Mouse (Mus musculus) intestine, embryonic 15.5 days (tissue): ENCODE measurements around the gene Cnih2. TPM values are rescaled to one million over a fixed set of nuclear protein-coding genes. Genes with fewer than 3 reads are reported as not detected.

Experiments
- ATAC-seq: fragments of 200-750 bp; cut with Nextera tagmentation; 2 replicates; pipeline ENCODE4 v1.8.0; 2017; ENCODE audit warnings: moderate TSS enrichment, moderate library complexity
- H3K27ac ChIP-seq: fragments of 300-500 bp; sonication (generic); 2 replicates; pipeline ENCODE4 v1.5.1; 2015; ENCODE audit warnings: mild to moderate bottlenecking, inconsistent platforms
- H3K27me3 ChIP-seq: fragments of 300-500 bp; sonication (generic); replicated peaks from 2 replicates; pipeline ENCODE4 v1.6.1; 2015; ENCODE audit warnings: inconsistent platforms
- H3K36me3 ChIP-seq: fragments of 300-500 bp; sonication (generic); 2 replicates; pipeline ENCODE4 v1.6.1; 2015; ENCODE audit warnings: inconsistent platforms
- H3K4me1 ChIP-seq: fragments of 300-500 bp; sonication (generic); replicated peaks from 2 replicates; pipeline ENCODE4 v1.6.1; 2015; ENCODE audit warnings: inconsistent platforms
- H3K4me2 ChIP-seq: fragments of 300-500 bp; sonication (generic); replicated peaks from 2 replicates; pipeline ENCODE4 v1.6.1; 2015; ENCODE audit warnings: mild to moderate bottlenecking, inconsistent platforms
- H3K4me3 ChIP-seq: fragments of 300-500 bp; sonication (generic); replicated peaks from 2 replicates; pipeline ENCODE4 v1.5.1; 2015; ENCODE audit warnings: inconsistent platforms
- H3K9ac ChIP-seq: fragments of 300-500 bp; sonication (generic); 2 replicates; pipeline ENCODE4 v1.6.1; 2015; ENCODE audit warnings: inconsistent platforms
- H3K9me3 ChIP-seq: fragments of 300-500 bp; sonication (generic); 2 replicates; pipeline ENCODE4 v1.6.1; 2016; ENCODE audit warnings: inconsistent platforms
- WGBS: fragments of 180-500 bp; shearing (Covaris S2); methylation state at CpG from one replicate; pipeline ENCODE4 v1.1.7; 2015; 5-methylcytosine and 5-hydroxymethylcytosine counted together
- polyA plus RNA-seq: library from polyadenylated mRNA; unstranded; fragments of >200 nt; fragmentation: Nextera tagmentation; extraction: Ambion mirVana; gene quantifications from 2 replicates; pipeline ENCODE4 v1.2.1, GENCODE M21; 2015

The Cnih2 gene
- polyA plus RNA-seq, 1 experiment from 2014 or later = 12.7 TPM

GRCm38 (mm10) chr19:5072389-5073019, 25.8 kb downstream of the Cnih2 start:
- 2% methylated on average over 20 of the region's 20 CpGs for WGBS
- Histone ChIP-seq H3K27me3 (peaks cover 21% of the 10 kb centered on the region), H3K27ac (peak overlapping the region; percentile 88), H3K4me1 (peaks cover 49% of the 10 kb centered on the region), H3K4me3 (peak overlapping the region; percentile 55), H3K36me3 (no peaks in the 10 kb centered on the region), H3K4me2 (peak overlapping the region; percentile 90), H3K9ac (no peak overlapping the region), H3K9me3 (no peaks in the 10 kb centered on the region)
- peak; percentile 36 for ATAC-seq

- Histone ChIP-seq H3K9me3 (no peaks in the 10 kb centered on the region), H3K9ac (peak overlapping the region; percentile 48), H3K36me3 (no peaks in the 10 kb centered on the region), H3K4me2 (peak overlapping the region; percentile 90), H3K27ac (peak overlapping the region; percentile 88), H3K27me3 (peaks cover 21% of the 10 kb centered on the region), H3K4me1 (peaks cover 56% of the 10 kb centered on the region), H3K4me3 (peak overlapping the region; percentile 55)
- peak; percentile 90 for ATAC-seq
- WGBS = 2% methylated on average over 40 of the region's 40 CpGs
These were observed 26.6 kb downstream of the Cnih2 start for GRCm38 (mm10) chr19:5071545-5072369.

- H3K27ac ChIP-seq = peak overlapping the region; percentile 88
- H3K9me3 ChIP-seq = no peaks in the 10 kb centered on the region
- H3K4me3 ChIP-seq = peak overlapping the region; percentile 55
- H3K36me3 ChIP-seq = no peaks in the 10 kb centered on the region
- no peak for ATAC-seq
- WGBS = 9% methylated on average over 11 of the region's 11 CpGs
- H3K9ac ChIP-seq = peak overlapping the region; percentile 48
- peaks cover 57% of the 10 kb centered on the region for H3K4me1 ChIP-seq
- peaks cover 21% of the 10 kb centered on the region for H3K27me3 ChIP-seq
- H3K4me2 ChIP-seq = peak overlapping the region; percentile 90
These were observed 27.2 kb downstream of the Cnih2 start for GRCm38 (mm10) chr19:5071077-5071476.

GRCm38 (mm10) chr19:5069978-5070377, 28.3 kb downstream of the Cnih2 start:
- WGBS = 70% methylated on average over 7 of the region's 7 CpGs

GRCm38 (mm10) chr19:5069486-5069885, 28.8 kb downstream of the Cnih2 start:
- H3K27me3 ChIP-seq = peaks cover 21% of the 10 kb centered on the region
- no peak for ATAC-seq
- 75% methylated on average over 5 of the region's 5 CpGs for WGBS
- H3K27ac ChIP-seq = no peak overlapping the region
- H3K9ac ChIP-seq = no peak overlapping the region; the same call in 1 of the 2 replicates
- H3K4me3 ChIP-seq = peak overlapping the region; percentile 55
- H3K4me2 ChIP-seq = peak overlapping the region; percentile 90
- no peaks in the 10 kb centered on the region for H3K9me3 ChIP-seq
- peaks cover 64% of the 10 kb centered on the region for H3K4me1 ChIP-seq
- H3K36me3 ChIP-seq = no peaks in the 10 kb centered on the region

More at GRCm38 (mm10) chr19:5069978-5070377, 28.3 kb downstream of the Cnih2 start:
- H3K9me3 ChIP-seq = no peaks in the 10 kb centered on the region
- H3K4me1 ChIP-seq = peaks cover 62% of the 10 kb centered on the region
- peak overlapping the region; percentile 55 for H3K4me3 ChIP-seq
- H3K36me3 ChIP-seq = no peaks in the 10 kb centered on the region
- ATAC-seq = no peak
- H3K9ac ChIP-seq = peak overlapping the region; percentile 28
- H3K27me3 ChIP-seq = peaks cover 21% of the 10 kb centered on the region
- H3K4me2 ChIP-seq = peak overlapping the region; percentile 90
- peak overlapping the region; percentile 88; the same call in 1 of the 2 replicates for H3K27ac ChIP-seq

GRCm38 (mm10) chr19:5068570-5069234, 29.6 kb downstream of the Cnih2 start:
- Histone ChIP-seq H3K27me3 (peaks cover 21% of the 10 kb centered on the region), H3K4me3 (peak overlapping the region; percentile 55), H3K4me2 (peak overlapping the region; percentile 90), H3K36me3 (no peaks in the 10 kb centered on the region), H3K4me1 (peaks cover 64% of the 10 kb centered on the region), H3K9ac (peak overlapping the region; percentile 79), H3K27ac (peak overlapping the region; percentile 86), H3K9me3 (no peaks in the 10 kb centered on the region)
- 33% methylated on average over 21 of the region's 21 CpGs for WGBS
- no peak for ATAC-seq

- H3K27me3 ChIP-seq = peaks cover 21% of the 10 kb centered on the region
- H3K27ac ChIP-seq = peak within 1 kb of the TSS; percentile 86
- peak within 1 kb of the TSS; percentile 79 for H3K9ac ChIP-seq
- H3K36me3 ChIP-seq = no peaks in the 10 kb centered on the region
- ATAC-seq = peak; percentile 66
- peak within 1 kb of the TSS; percentile 55 for H3K4me3 ChIP-seq
- H3K4me2 ChIP-seq = peak within 1 kb of the TSS; percentile 90
- 2% methylated on average over 55 of the region's 56 CpGs for WGBS
- peaks cover 63% of the 10 kb centered on the region for H3K4me1 ChIP-seq
- H3K9me3 ChIP-seq = no peaks in the 10 kb centered on the region
These were observed 30.3 kb downstream of the Cnih2 start, which contains the start of gene Cd248 for GRCm38 (mm10) chr19:5067867-5068569. Gene Cd248, plus strand, starts transcription at chr19:5068078.

- H3K9ac ChIP-seq = peak overlapping the region; percentile 79; the same call in 1 of the 2 replicates
- H3K4me3 ChIP-seq = peak overlapping the region; percentile 55
- peak; percentile 6 for ATAC-seq
- no peaks in the 10 kb centered on the region for H3K9me3 ChIP-seq
- H3K36me3 ChIP-seq = no peaks in the 10 kb centered on the region
- H3K4me1 ChIP-seq = peaks cover 58% of the 10 kb centered on the region
- H3K4me2 ChIP-seq = peak overlapping the region; percentile 90
- peaks cover 21% of the 10 kb centered on the region for H3K27me3 ChIP-seq
- peak overlapping the region; percentile 86 for H3K27ac ChIP-seq
- WGBS = 10% methylated on average over 15 of the region's 15 CpGs
These were observed 31.1 kb downstream of the Cnih2 start for GRCm38 (mm10) chr19:5067040-5067799.

- H3K4me2 ChIP-seq = no peak overlapping the region
- peaks cover 51% of the 10 kb centered on the region for H3K4me1 ChIP-seq
- ATAC-seq = no peak
- H3K9ac ChIP-seq = no peak overlapping the region
- H3K4me3 ChIP-seq = no peak overlapping the region
- H3K27ac ChIP-seq = peak overlapping the region; percentile 15; the same call in 1 of the 2 replicates
- H3K36me3 ChIP-seq = no peaks in the 10 kb centered on the region
- H3K27me3 ChIP-seq = peaks cover 19% of the 10 kb centered on the region
- 34% methylated on average over 7 of the region's 7 CpGs for WGBS
- H3K9me3 ChIP-seq = no peaks in the 10 kb centered on the region
These were observed 33.2 kb downstream of the Cnih2 start for GRCm38 (mm10) chr19:5065104-5065503.

- 64% methylated on average over 6 of the region's 6 CpGs for WGBS
- H3K9ac ChIP-seq = no peak overlapping the region
- H3K27me3 ChIP-seq = no peaks in the 10 kb centered on the region
- no peak overlapping the region for H3K4me3 ChIP-seq
- ATAC-seq = no peak
- no peaks in the 10 kb centered on the region for H3K9me3 ChIP-seq
- no peak overlapping the region for H3K4me2 ChIP-seq
- peaks cover 43% of the 10 kb centered on the region for H3K4me1 ChIP-seq
- no peaks in the 10 kb centered on the region for H3K36me3 ChIP-seq
- no peak overlapping the region for H3K27ac ChIP-seq
These were observed 35.9 kb downstream of the Cnih2 start for GRCm38 (mm10) chr19:5062446-5062845.

GRCm38 (mm10) chr19:5062041-5062440, 36.3 kb downstream of the Cnih2 start:
- no peaks in the 10 kb centered on the region for H3K9me3 ChIP-seq
- 87% methylated on average over 5 of the region's 5 CpGs for WGBS
- no peak overlapping the region for H3K4me2 ChIP-seq
- peaks cover 40% of the 10 kb centered on the region for H3K4me1 ChIP-seq
- H3K27ac ChIP-seq = no peak overlapping the region
- no peak overlapping the region for H3K4me3 ChIP-seq
- H3K36me3 ChIP-seq = no peaks in the 10 kb centered on the region
- no peaks in the 10 kb centered on the region for H3K27me3 ChIP-seq
- H3K9ac ChIP-seq = no peak overlapping the region
- no peak for ATAC-seq
